Mouse (Mus musculus): ENCODE results near the gene Metap1d. TPM values are rescaled to one million over a fixed set of nuclear protein-coding genes. Genes with fewer than 3 reads are reported as not detected.

Metap1d gene
- total RNA-seq (2018; cell fraction: chromatin; rRNA removed), result 100 to 1,000 TPM in 4 of 26 experiments, 10 to 100 TPM in 22; 48.3 to 108 (median 89.8) TPM
- 10 to 100 TPM in 8 of 26 experiments, 1 to 10 TPM in 18; 5.6 to 12.5 (median 9.0) TPM for total RNA-seq (2018; cell fraction: cytosol; rRNA removed)
- 100 to 1,000 TPM in 3 of 26 experiments, 10 to 100 TPM in 23; 25.3 to 121 (median 70.5) TPM for total RNA-seq (2018; cell fraction: nucleus; rRNA removed)
- 13.7 to 18.7 TPM (median 15.3 TPM) in 3 replicates for polyA plus RNA-seq (2018)

DNA sequence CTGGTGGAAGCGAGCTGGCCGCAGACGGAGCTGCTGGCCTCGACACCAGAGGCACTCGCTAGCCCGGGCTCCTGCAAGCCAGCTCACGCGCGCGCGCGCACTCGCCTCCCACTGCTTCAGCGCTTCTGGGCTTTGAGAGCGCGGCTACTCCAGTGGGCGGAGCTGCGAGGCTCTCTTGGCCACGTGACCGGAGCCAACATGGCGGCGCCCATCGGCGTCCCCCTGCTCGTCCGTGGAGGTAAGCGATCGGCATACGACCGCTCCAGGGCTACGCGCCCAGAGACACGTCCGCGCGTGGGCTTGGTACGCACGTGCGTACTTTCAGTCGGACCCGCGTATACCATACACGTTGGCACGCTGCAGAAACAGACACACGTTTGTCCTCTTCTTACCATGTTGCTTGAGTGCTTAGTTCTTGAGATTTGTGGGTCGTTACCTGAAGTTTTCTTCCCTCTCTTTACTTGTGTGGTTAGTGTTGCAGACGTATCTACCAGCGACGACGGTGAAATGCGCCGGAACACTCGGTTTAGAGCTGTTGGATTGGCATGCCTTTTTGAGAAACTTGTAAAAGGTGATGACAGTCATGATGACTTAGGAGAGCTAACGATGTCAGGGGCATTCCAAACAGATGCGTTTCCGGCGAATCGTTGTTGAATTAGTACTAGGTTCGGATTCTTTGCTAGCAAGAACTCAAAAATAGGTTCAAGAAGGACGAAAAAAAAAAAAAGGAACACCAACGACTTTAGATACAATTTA is at the start of gene Metap1d:
Gene Metap1d, plus strand, starts transcription at position 116 of the 756 bp plus-strand sequence.
- H3K27ac ChIP-seq, result peak within 1 kb of the TSS; percentile 28
- H3K4me3 ChIP-seq (ENCODE audit: inconsistent target), result peak within 1 kb of the TSS; percentile 41
- no peaks in the 10 kb centered on the region for H3K36me3 ChIP-seq (ENCODE audit: inconsistent target)
- under 1% methylated on average over 61 of the region's 61 CpGs for WGBS (ENCODE audit: missing documents)
- H3K79me2 ChIP-seq (ENCODE audit: inconsistent target), result no peaks in the 10 kb centered on the region

DNA sequence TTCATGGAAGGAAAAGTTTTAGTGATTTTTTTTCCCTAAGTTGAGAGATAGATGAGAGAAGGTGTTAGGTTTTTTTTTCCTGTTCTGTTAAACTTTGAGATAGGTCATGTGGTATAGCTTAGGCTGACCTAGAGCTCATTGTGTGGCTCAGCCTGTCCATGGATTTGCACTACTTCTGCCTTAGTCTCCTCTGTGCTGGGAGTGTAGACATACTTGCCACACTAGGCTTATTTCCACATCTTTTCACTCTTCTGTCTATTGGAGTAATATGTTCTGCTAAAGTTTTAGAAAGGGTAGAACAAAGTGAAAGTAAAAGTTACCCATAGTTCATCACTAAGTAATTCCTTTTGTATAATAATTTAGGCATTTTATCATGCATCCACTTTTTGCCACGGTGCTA is 47.5 kb upstream of the Metap1d start:
- H3K4me3 ChIP-seq (ENCODE audit: inconsistent target), result no peak overlapping the region
- no peak overlapping the region for H3K27ac ChIP-seq
- no peaks in the 10 kb centered on the region for H3K79me2 ChIP-seq (ENCODE audit: inconsistent target)
- WGBS (ENCODE audit: missing documents), result 67% methylated on average over 1 of the region's 1 CpGs
- no peaks in the 10 kb centered on the region; the same call in 1 of the 2 replicates for H3K36me3 ChIP-seq (ENCODE audit: inconsistent target)

DNA sequence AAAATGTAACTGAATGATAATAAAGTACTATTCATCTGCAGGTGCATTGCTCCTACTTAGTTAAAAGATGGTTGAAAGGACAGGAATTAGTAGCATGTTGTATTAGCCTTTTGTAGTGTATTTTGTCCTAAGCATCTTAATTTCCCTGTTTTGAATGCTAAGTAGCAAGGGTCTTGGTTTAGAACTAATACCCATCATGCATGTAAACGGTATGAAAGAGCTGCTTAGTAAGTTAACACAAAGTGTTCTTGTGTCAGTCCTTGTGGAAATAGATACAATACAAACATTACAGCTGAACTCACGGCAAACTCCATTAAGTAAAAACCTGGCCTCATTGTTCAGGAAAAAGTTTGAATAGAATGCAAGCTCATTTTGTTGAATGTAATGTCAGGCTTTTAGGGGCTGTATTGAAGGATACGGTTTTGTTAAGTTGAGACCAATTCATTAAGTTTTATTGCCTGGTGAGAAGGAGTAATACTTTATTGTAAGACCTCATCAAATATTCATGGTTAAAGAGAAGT is 34.3 kb upstream of the Metap1d start:
- H3K36me3 ChIP-seq (ENCODE audit: inconsistent target), result peaks cover 16% of the 10 kb centered on the region
- no peaks in the 10 kb centered on the region for H3K79me2 ChIP-seq (ENCODE audit: inconsistent target)
- H3K27ac ChIP-seq, result no peak overlapping the region
- H3K4me3 ChIP-seq (ENCODE audit: inconsistent target), result no peak overlapping the region
- WGBS (ENCODE audit: missing documents), result 92% methylated on average over 3 of the region's 3 CpGs

DNA sequence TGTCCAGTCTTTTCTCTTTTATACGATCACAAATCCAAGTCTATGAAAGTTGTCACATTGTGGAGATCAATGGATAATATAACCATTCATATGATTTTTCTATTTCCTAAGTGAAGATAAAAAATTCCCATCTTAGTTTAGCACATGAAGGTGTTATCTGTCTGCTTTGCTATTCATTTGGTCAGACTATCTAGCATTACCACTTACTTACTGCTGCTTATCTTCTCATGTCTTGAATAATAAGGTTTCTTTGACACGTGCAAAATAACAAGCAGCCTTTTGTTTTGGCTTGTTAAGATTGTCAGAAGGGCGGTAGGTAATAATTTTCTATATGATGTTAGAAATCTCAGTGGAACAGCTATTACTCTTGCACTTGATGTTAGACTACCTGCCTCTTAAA is 33.7 kb upstream of the Metap1d start:
- peaks cover 21% of the 10 kb centered on the region for H3K36me3 ChIP-seq (ENCODE audit: inconsistent target)
- 90% methylated on average over 3 of the region's 3 CpGs for WGBS (ENCODE audit: missing documents)
- H3K4me3 ChIP-seq (ENCODE audit: inconsistent target), result no peak overlapping the region
- H3K27ac ChIP-seq, result no peak overlapping the region
- no peaks in the 10 kb centered on the region for H3K79me2 ChIP-seq (ENCODE audit: inconsistent target)

DNA sequence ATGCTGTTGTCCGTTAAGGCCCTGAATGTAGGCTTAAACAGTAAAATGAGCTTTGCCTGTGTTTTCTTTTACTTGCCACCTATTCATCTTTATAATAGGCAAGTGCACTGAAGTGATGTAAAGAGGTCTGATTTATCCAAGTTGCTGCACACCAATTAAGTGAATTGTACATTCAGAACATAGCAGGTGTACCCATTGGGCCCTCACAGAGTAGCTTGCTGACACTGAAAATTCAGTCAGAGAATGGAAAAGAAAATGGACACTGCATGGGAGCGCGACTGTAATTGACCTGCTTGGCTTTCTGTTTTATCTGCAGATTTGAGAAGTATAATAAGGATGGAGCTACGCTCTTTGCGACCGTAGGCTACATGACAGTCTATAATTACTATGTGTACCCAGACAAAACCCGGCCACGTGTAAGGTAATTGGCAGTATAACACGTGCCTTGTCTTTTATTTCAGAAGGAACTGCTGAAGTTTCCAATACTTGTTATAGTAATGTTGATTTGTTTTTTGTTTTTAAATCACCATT is 32.1 kb upstream of the Metap1d start:
- Histone ChIP-seq H3K36me3 (ENCODE audit: inconsistent target) (peaks cover 25% of the 10 kb centered on the region), H3K27ac (no peak overlapping the region), H3K4me3 (ENCODE audit: inconsistent target) (no peak overlapping the region), H3K79me2 (ENCODE audit: inconsistent target) (no peaks in the 10 kb centered on the region)
- WGBS (ENCODE audit: missing documents), result 93% methylated on average over 9 of the region's 9 CpGs

- Histone ChIP-seq H3K79me2 (ENCODE audit: inconsistent target) (no peaks in the 10 kb centered on the region), H3K36me3 (ENCODE audit: inconsistent target) (peaks cover 29% of the 10 kb centered on the region), H3K27ac (no peak overlapping the region), H3K4me3 (ENCODE audit: inconsistent target) (no peak overlapping the region)
- WGBS (ENCODE audit: missing documents), result 98% methylated on average over 4 of the region's 4 CpGs
Measured at GRCm38 (mm10) chr2:71424545-71424944, 28.5 kb upstream of the Metap1d start.

GRCm38 (mm10) chr2:71435440-71435839 is 17.6 kb upstream of the Metap1d start:
- Histone ChIP-seq H3K4me3 (ENCODE audit: inconsistent target) (no peak overlapping the region), H3K36me3 (ENCODE audit: inconsistent target) (peaks cover 2% of the 10 kb centered on the region; the same call in 1 of the 2 replicates), H3K27ac (no peak overlapping the region), H3K79me2 (ENCODE audit: inconsistent target) (no peaks in the 10 kb centered on the region)
- 83% methylated on average over 3 of the region's 4 CpGs for WGBS (ENCODE audit: missing documents)

DNA sequence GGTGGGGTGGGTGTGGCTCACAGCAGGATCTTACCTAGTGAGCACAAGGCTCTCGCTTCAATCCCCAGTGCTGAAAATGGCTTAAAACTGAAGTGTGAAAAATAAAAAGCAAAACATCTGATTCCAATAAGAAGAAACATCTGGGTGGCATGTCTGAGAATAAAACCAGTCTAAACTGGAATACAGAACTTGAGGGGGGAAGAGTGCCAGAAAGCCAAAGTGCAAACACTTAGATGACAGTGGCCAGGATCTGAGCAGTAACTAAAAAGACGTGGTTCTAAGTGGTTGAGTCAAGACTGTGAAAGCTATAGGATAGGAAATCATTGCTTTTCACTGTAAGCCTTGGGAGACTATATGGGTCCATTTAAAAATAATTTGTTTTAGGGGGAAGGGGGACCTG is 9.7 kb upstream of the Metap1d start:
- Histone ChIP-seq H3K79me2 (ENCODE audit: inconsistent target) (no peaks in the 10 kb centered on the region), H3K27ac (no peak overlapping the region), H3K4me3 (ENCODE audit: inconsistent target) (no peak overlapping the region), H3K36me3 (ENCODE audit: inconsistent target) (peaks cover 10% of the 10 kb centered on the region; the same call in 1 of the 2 replicates)
- 83% methylated on average over 2 of the region's 2 CpGs for WGBS (ENCODE audit: missing documents)

DNA sequence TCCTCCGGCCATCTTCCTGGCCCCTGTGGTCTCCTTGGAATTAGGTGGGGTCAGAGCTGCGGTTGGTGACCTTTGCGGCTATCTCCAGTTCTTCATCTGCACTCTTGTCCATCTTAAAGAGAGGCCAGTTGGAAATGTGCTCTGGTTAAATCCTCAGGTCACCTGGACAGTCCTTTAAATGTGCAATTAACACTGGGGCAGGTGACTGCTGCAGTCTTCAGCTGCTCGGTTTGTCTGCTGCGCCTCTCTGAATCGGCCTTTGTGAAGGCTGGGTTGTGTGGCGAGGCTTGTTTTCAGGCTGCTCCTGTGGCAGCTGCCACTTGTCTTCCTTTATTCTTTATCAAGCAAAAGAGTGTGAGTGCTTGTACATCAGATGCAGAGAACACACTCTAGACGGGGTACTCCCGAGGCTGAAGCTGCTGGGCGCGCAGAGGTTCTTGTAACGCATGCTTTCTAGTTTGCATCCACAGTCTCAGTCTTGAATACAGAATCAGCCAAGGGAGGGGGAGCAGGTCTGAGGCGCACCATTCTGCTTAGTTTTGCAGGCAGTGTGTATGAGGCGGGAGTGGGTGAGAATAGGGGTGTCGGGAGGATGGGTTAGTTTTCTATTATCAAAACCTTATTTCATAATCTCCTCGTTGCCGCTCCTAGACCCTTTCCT is 7.4 kb upstream of the Metap1d start:
- WGBS (ENCODE audit: missing documents), result 77% methylated on average over 17 of the region's 17 CpGs
- peaks cover 6% of the 10 kb centered on the region; the same call in 1 of the 2 replicates for H3K36me3 ChIP-seq (ENCODE audit: inconsistent target)
- no peaks in the 10 kb centered on the region for H3K79me2 ChIP-seq (ENCODE audit: inconsistent target)
- no peak overlapping the region for H3K4me3 ChIP-seq (ENCODE audit: inconsistent target)
- H3K27ac ChIP-seq, result no peak overlapping the region

DNA sequence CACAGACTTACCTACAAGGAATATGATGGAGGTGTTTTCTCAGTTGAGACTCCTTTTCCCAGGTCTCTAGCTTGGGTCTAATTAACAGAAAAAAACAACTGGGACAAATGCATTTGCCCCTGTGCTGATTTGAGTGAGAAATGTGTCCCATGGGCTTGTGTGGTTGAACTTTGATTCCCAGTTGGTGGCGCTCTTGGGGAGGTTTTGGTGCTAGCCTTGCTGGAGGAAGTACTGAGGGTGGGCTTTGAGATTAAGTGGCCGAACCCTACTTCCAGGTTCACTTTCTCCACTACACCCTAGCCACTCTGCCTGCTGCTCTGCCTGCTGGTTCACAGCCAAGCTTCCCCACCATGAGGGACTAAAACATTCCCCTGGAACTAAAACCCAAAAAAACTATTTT is 3.5 kb upstream of the Metap1d start:
- H3K79me2 ChIP-seq (ENCODE audit: inconsistent target), result no peaks in the 10 kb centered on the region
- no peaks in the 10 kb centered on the region for H3K36me3 ChIP-seq (ENCODE audit: inconsistent target)
- WGBS (ENCODE audit: missing documents), result 26% methylated on average over 2 of the region's 2 CpGs

GRCm38 (mm10) chr2:71451761-71452160 is 1.3 kb upstream of the Metap1d start:
- Histone ChIP-seq H3K4me3 (ENCODE audit: inconsistent target) (no peak overlapping the region), H3K79me2 (ENCODE audit: inconsistent target) (no peaks in the 10 kb centered on the region), H3K27ac (no peak overlapping the region), H3K36me3 (ENCODE audit: inconsistent target) (no peaks in the 10 kb centered on the region)
- 67% methylated on average over 4 of the region's 5 CpGs for WGBS (ENCODE audit: missing documents)

More for the DNA sequence above, 3.5 kb upstream of the Metap1d start:
- Histone ChIP-seq H3K4me3 (ENCODE audit: inconsistent target) (no peak overlapping the region), H3K27ac (no peak overlapping the region)

DNA sequence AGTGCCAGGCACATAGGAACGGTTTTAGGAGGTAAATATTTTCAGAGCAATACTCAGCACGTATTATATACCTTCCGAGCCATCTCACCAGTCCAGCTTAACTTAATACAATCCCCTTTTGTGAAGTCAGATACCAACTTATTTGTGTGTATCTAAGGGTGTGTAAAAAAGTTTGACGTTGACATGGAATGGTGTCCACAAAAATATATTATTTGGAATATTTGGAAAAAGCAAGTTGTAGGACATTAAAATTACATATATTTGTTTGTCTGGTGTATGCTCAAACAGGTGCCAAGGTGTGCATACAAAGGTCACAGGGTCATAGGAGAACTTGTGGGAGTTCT is 813 bp downstream of the Metap1d start:
- WGBS (ENCODE audit: missing documents), result 30% methylated on average over 4 of the region's 4 CpGs
- Histone ChIP-seq H3K79me2 (ENCODE audit: inconsistent target) (no peaks in the 10 kb centered on the region), H3K36me3 (ENCODE audit: inconsistent target) (no peaks in the 10 kb centered on the region), H3K4me3 (ENCODE audit: inconsistent target) (peak overlapping the region; percentile 41), H3K27ac (no peak overlapping the region; the same call in 1 of the 2 replicates)

- no peak overlapping the region for H3K4me3 ChIP-seq (ENCODE audit: inconsistent target)
- H3K36me3 ChIP-seq (ENCODE audit: inconsistent target), result no peaks in the 10 kb centered on the region
- H3K79me2 ChIP-seq (ENCODE audit: inconsistent target), result no peaks in the 10 kb centered on the region
- H3K27ac ChIP-seq, result no peak overlapping the region
- 92% methylated on average over 12 of the region's 13 CpGs for WGBS (ENCODE audit: missing documents)
Measured at GRCm38 (mm10) chr2:71458624-71459023, 5.5 kb downstream of the Metap1d start.

DNA sequence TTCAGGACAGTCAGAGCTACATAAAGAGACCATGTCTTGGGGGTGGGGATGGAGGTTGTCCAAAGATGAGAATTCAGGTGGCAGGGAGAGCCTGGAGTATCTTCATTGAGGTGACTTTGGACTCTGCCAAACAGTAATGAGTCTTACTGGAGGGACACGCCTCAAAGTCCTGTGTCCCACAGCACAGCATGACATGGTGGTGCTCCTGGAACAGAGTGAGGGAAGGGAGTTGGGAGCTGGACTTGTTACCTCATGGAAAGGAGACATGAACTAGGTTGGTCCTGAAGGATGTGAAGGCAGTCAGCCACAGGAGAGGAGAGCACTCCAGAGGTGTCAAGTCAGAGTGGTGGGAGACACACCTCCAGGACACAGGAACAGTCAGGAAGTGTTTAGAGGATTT is 6.6 kb downstream of the Metap1d start:
- no peak overlapping the region for H3K27ac ChIP-seq
- no peaks in the 10 kb centered on the region for H3K36me3 ChIP-seq (ENCODE audit: inconsistent target)
- H3K79me2 ChIP-seq (ENCODE audit: inconsistent target), result no peaks in the 10 kb centered on the region
- no peak overlapping the region for H3K4me3 ChIP-seq (ENCODE audit: inconsistent target)
- WGBS (ENCODE audit: missing documents), result 84% methylated on average over 1 of the region's 1 CpGs

All from macrophage (primary cell).